Mouse (Mus musculus): Measurements from ENCODE around the gene Lyrm9. TPM values are rescaled to one million over a fixed set of nuclear protein-coding genes. Genes with fewer than 3 reads are reported as not detected.
"Not testable (repeated sequence)": the region's sequence is repeated elsewhere in the genome, so short reads cannot be mapped to it uniquely, and the experiment has no call there.

Lyrm9 gene
- polyA plus RNA-seq, 1 experiment: 18.8 TPM

DNA sequence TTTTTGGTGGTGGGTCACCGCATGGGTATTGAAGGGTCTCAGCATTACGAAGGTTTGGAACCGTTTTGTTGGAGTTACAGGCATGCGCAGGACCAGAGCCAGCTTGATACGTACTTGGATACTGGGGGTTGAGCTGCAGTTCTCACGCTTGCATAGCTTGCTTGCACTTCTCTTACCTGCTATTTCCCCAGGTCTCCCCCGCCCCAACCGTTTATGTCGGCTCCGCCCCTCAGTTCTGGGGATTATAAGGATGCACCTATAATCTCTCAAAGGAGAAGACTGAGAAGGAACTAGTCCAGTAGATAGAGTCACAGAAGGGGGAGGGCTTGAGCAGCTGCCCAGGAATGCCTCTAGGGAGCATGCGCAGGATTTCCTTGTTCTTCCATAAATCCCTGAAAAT, 26.1 kb downstream of the Lyrm9 start:
- TF ChIP-seq CTCF (IDR thresholded peaks at IDR 0.05; ENCODE audit: borderline replicate concordance, extremely low read depth, insufficient read depth, insufficient read length): no peak
- TF ChIP-seq POLR2A (IDR thresholded peaks at IDR 0.05; ENCODE audit: borderline replicate concordance, extremely low read depth, insufficient read depth, insufficient read length, poor library complexity, severe bottlenecking): no peak
- no peak for DNase-seq (ENCODE audit: low read depth)

DNA sequence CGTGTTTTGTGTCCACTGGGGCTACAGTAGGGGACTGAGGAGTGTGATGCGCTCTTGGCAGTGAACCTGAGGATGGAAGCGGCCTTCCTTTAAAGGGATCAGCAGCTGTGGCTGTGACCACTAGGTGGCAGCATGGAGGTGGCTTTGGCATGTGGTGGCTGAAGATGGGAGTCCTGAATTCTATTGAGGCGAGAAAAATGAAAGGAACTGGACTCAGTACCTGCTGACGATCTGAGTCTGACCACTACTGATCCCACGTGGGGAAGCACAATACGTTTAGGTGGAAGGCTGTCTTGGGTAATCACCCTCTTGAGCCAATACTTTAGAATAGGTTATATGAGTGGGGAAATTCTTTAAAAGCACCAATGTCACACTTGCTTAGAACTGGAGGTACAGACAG, 29.9 kb downstream of the Lyrm9 start:
- TF ChIP-seq POLR2A (IDR thresholded peaks at IDR 0.05; ENCODE audit: borderline replicate concordance, extremely low read depth, insufficient read depth, insufficient read length, poor library complexity, severe bottlenecking): no peak
- peak; percentile 96 for TF ChIP-seq CTCF (IDR thresholded peaks at IDR 0.05; ENCODE audit: borderline replicate concordance, extremely low read depth, insufficient read depth, insufficient read length)

DNA sequence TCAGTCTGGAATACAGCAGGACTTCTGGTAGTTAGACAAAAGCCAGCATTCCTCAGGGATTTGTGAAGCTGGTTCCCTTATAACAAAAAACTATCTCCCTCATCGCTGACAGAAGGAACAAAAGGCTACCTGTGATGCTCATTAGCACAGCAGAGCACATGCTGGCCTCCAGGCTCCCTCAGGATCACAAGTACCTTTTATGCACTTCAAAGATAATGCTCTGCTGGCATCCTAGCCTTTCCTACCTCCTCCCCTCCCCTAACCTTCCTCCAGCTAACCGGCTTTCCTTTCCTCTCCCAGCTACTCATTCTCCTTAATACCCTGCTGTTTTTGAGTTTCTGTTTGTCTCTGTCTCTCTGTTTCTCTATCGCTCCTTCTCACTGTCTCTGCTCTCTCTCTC, 31.2 kb downstream of the Lyrm9 start:
- TF ChIP-seq CTCF (IDR thresholded peaks at IDR 0.05; ENCODE audit: borderline replicate concordance, extremely low read depth, insufficient read depth, insufficient read length): no peak
- TF ChIP-seq POLR2A (IDR thresholded peaks at IDR 0.05; ENCODE audit: borderline replicate concordance, extremely low read depth, insufficient read depth, insufficient read length, poor library complexity, severe bottlenecking): no peak
- DNase-seq (ENCODE audit: low read depth): peak; percentile 66

More for the DNA sequence above, 29.9 kb downstream of the Lyrm9 start:
- peak; percentile 88 for DNase-seq (ENCODE audit: low read depth)

DNA sequence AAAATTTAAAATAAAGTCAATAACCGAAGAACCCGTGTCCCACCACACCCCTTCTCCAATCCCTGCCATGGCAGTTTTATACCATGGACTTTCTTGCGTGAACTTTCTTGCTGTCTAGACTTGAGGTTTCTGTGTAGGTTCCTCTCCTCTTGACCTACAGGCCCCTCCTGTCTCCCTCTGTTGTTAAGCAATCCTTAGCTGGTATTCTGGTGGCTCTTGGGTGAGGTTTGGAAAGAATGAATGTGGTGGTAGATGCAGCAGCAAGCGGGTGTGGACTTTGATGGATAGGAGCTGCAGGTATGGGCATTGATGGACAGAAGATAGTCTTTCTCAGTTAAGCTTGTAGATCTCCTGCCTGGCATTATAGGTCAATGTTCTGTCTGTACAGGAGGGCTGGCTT, 37.5 kb downstream of the Lyrm9 start:
- DNase-seq (ENCODE audit: low read depth): no peak

DNA sequence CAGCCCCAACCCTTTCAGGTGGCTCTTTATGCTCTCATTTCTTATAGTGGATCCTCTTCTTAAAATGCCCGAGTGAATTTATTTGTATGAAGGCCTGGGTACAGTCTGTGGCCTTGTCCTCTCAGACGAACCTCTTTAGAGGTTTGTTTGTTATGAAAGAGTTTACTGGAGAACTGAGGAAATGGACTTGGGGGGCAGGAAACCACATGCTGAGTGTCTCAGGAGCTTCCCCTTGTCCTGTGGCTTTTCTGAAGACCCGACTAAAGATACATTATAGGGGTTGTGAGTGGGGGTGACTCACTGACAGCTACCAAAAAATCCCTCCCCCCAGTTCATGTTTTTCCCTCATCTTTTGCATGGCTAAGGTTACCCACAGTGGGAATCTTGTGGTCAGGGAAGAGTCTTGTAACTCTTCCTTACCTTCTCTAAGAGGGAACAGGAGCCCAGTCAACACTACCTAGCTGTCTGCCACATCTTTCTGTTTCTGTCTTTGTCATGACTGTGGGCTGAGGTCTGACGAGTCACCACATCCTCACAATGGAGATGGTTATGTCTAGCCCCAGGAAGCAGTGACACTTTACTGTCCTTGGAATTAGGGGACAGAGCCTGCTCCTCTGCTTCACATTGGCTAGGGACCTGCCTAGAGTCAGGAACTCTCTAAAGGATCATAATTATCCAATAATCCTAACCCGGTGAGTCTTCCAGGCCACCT, 38.3 kb downstream of the Lyrm9 start:
- no peak for DNase-seq (ENCODE audit: low read depth)
- TF ChIP-seq CTCF (IDR thresholded peaks at IDR 0.05; ENCODE audit: borderline replicate concordance, extremely low read depth, insufficient read depth, insufficient read length): no peak
- no peak for TF ChIP-seq POLR2A (IDR thresholded peaks at IDR 0.05; ENCODE audit: borderline replicate concordance, extremely low read depth, insufficient read depth, insufficient read length, poor library complexity, severe bottlenecking)

More for the DNA sequence above, 37.5 kb downstream of the Lyrm9 start:
- TF ChIP-seq CTCF (IDR thresholded peaks at IDR 0.05; ENCODE audit: borderline replicate concordance, extremely low read depth, insufficient read depth, insufficient read length): no peak
- TF ChIP-seq POLR2A (IDR thresholded peaks at IDR 0.05; ENCODE audit: borderline replicate concordance, extremely low read depth, insufficient read depth, insufficient read length, poor library complexity, severe bottlenecking): no peak

DNA sequence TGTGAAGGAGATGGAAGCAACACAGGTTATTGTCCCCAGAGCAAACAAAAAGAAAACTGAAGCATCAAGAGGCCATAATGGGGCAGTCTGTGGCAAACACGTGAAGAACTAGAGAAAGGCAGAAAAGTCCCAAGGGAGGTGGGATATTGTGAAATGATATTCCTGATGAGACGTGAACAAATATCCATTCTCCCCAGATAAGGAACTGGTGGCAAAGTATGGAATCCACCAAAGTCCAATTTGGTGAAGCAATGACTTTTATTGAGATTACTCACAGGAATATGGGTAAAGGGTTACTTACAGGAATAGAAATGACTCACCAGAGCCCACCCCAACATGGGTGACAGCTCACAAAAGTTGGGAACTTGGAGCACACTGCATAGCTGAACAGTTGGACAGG, 38.9 kb downstream of the Lyrm9 start:
- no peak for DNase-seq (ENCODE audit: low read depth)
- TF ChIP-seq POLR2A (IDR thresholded peaks at IDR 0.05; ENCODE audit: borderline replicate concordance, extremely low read depth, insufficient read depth, insufficient read length, poor library complexity, severe bottlenecking) (no peak), CTCF (IDR thresholded peaks at IDR 0.05; ENCODE audit: borderline replicate concordance, extremely low read depth, insufficient read depth, insufficient read length) (no peak)

DNA sequence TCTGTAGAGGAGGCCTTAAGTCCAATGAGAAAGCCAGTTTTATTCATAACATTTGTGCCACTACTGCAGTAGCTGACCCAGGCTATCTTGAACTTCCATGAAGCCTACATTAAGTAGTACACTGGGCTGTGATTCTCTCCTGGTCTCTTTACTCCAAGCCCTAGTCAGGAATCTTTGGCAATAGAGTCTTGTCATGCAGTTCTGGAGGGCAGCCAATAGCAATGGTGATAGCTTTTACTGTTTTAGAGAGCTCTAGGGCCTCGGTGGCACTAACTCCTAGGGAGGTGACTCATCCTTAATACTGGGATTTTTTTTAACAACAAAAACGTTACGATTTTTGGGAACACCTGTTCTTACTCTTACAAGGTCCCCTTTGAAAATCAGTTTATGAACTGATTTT, 40.1 kb downstream of the Lyrm9 start:
- TF ChIP-seq POLR2A (IDR thresholded peaks at IDR 0.05; ENCODE audit: borderline replicate concordance, extremely low read depth, insufficient read depth, insufficient read length, poor library complexity, severe bottlenecking): no peak
- no peak for TF ChIP-seq CTCF (IDR thresholded peaks at IDR 0.05; ENCODE audit: borderline replicate concordance, extremely low read depth, insufficient read depth, insufficient read length)
- DNase-seq (ENCODE audit: low read depth): no peak

DNA sequence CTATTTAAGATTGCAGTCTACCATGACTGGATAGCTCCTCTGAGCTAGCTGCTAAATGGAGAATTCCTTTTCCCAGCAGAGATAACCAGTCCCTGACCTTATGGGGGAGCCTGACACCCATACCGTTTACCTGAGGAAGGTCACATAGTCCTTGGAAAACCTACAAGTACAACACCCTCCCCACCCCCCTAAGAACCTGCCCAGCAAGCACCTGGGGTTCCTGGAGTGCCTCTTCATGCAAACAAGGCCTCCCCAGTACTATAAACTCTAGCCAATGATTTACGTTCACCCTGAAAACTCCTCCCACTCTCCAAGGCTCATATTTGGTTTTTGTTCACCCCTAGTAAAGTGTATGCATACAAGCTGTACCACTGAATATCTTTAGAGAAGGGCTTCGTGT, 41.3 kb downstream of the Lyrm9 start:
- no peak for TF ChIP-seq CTCF (IDR thresholded peaks at IDR 0.05; ENCODE audit: borderline replicate concordance, extremely low read depth, insufficient read depth, insufficient read length)
- no peak for DNase-seq (ENCODE audit: low read depth)

DNA sequence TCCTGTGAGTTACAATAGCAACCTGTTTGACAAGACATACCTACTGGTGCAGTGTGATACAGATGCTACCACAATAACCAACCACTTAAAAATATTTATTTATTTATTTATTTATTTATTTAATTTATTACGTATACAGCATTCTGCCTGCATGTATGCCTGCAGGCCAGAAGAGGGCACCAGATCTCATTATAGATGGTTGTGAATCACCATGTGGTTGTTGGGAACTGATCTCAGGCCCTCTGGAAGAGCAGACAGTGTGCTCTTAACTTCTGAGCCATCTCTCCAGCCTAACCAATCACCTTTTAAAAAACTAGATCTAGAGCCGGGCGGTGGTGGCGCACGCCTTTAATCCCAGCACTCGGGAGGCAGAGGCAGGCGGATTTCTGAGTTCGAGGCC, 42.8 kb downstream of the Lyrm9 start:
- not testable (repeated sequence) for DNase-seq (ENCODE audit: low read depth)

DNA sequence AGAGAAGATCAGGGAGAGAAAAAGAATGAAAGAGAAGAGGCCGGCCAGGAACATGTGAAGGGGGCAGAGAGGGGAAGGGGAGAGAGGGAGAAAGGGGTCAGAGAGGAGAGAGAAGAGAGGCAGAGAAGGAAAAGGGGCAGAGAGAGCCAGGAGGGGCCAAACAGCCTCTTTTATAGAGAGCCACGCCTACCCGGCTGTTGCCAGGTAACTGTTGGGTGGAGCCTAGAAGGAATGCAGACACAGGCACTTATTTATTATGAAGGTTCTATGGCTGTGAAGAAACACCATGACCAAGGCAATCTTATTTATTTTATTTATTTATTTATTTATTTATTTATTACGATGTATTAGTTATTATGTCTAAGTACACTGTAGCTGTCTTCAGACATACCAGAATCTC, 44.5 kb downstream of the Lyrm9 start:
- DNase-seq (ENCODE audit: low read depth): no peak
- TF ChIP-seq CTCF (IDR thresholded peaks at IDR 0.05; ENCODE audit: borderline replicate concordance, extremely low read depth, insufficient read depth, insufficient read length): no peak
- no peak for TF ChIP-seq POLR2A (IDR thresholded peaks at IDR 0.05; ENCODE audit: borderline replicate concordance, extremely low read depth, insufficient read depth, insufficient read length, poor library complexity, severe bottlenecking)

DNA sequence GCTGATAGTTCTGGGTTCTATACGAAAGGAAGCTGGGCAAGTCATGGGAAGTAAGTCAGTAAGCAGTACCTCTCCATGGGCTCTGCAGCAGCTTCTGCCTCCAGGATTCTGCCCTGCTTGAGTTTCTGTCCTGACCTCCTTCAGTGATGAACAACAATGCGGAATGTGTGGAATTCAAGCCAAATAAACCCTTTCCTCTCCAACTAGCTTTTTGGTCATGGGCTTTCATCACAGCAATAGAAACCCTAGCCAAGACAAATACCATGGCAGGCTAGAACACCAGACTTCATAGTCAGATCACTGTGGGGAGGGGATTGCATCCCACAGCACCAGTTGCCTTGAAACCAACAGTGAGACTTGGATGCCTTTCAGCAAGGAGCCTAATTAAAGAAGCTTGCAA, 46.4 kb downstream of the Lyrm9 start:
- TF ChIP-seq POLR2A (IDR thresholded peaks at IDR 0.05; ENCODE audit: borderline replicate concordance, extremely low read depth, insufficient read depth, insufficient read length, poor library complexity, severe bottlenecking): no peak
- peak; percentile 14 for DNase-seq (ENCODE audit: low read depth)

DNA sequence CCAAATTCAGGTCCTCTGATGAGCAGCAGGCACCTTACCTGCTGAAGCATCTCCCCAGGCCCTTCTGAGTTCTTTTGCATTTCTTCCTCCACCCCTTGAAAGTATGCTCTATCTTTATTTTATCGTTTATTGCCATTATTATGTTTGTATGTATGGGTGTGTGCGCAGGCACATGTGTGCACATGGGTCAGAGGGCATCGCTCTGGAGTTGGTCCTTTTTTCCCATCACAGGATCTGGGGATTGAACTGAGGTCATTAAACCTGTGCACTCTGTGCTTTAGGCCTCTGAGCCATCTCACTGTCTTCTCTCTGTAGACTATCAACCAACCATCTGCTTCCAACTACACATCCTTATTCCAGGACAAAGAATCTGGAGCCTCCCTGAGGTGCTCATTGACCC, 53.3 kb downstream of the Lyrm9 start:
- DNase-seq (ENCODE audit: low read depth): no peak
- no peak for TF ChIP-seq POLR2A (IDR thresholded peaks at IDR 0.05; ENCODE audit: borderline replicate concordance, extremely low read depth, insufficient read depth, insufficient read length, poor library complexity, severe bottlenecking)
- no peak for TF ChIP-seq CTCF (IDR thresholded peaks at IDR 0.05; ENCODE audit: borderline replicate concordance, extremely low read depth, insufficient read depth, insufficient read length)

DNA sequence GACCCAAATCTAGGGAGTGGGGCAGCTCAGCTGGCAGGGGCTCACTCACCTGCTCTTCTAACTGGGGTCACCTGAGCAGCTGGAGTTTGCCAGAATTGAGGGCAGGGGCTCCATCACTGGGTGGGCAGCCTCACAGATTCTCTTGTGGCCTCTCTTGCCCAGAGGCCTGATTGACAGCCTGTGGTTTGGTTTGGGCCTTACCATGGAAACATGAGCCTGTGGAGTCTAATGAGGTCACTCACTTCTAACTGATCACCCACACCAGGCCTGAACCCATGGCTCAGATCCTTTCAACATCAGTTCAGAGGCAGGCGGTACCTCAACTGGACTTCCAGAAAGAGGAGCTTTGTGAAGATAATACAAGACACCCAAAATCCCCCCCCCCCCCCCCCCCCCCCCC, 60.3 kb downstream of the Lyrm9 start:
- no peak for TF ChIP-seq CTCF (IDR thresholded peaks at IDR 0.05; ENCODE audit: borderline replicate concordance, extremely low read depth, insufficient read depth, insufficient read length)
- no peak for TF ChIP-seq POLR2A (IDR thresholded peaks at IDR 0.05; ENCODE audit: borderline replicate concordance, extremely low read depth, insufficient read depth, insufficient read length, poor library complexity, severe bottlenecking)
- DNase-seq (ENCODE audit: low read depth): no peak

Measured in brain, embryonic 14.5 days (tissue).